Mouse (Mus musculus): Measurements from ENCODE around the gene Cep70. TPM values are rescaled to one million over a fixed set of nuclear protein-coding genes. Genes with fewer than 3 reads are reported as not detected.

Cep70 gene
- 24.7 and 25.5 TPM in 2 replicates for polyA plus RNA-seq (2014; fragmentation: Nextera tagmentation; extraction: Ambion mirVana)

DNA sequence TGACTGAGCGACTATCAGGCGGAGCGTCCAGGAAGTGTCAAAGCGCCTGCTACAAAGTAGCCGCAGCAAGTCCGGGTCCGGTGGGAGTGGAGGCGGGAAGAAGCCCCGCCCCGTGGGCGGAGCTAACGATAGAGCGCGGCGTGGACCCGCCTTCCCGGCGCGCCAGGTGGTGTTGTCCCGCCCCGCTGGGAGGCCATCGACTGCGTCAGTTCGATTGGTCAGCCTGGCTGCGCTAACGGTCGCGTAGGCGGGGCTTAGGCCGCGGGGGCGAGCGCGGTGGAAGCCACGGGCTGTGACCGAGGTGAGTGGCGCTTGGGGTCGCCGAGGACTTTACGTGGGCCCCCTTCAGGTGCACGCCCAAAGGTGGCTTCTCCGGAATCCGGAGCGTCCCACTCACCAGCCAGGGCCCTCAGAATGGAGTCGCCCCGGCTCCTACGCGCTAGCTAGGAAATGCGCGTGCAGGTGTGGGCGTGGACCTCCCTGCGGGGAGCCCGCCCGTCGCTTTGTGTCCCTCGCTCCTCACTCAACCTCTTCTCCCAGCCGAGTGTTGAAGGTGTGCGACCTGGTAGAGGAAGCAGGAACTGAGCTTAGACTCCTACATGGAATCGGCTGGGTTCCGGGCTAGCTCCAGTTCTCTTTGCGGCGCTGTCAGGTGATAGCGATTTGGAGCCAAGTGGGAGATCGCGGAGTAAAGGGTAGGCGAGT lies at the start of gene Cep70:
Gene Cep70, plus strand, starts transcription at position 178 of the 705 bp plus-strand sequence.
- WGBS, result under 1% methylated on average over 66 of the region's 66 CpGs
- peak within 1 kb of the TSS; percentile 88 for H3K9ac ChIP-seq (ENCODE audit: low read length)
- peak within 1 kb of the TSS; percentile 40 to 58 for H3K27ac ChIP-seq (replicated peaks in 1 of 2; ENCODE audit: control insufficient read depth in 1 of 2, insufficient read depth in 1 of 2, low read depth in 2 of 2, low read length in 2 of 2)
- no peaks in the 10 kb centered on the region for H3K27me3 ChIP-seq (ENCODE audit: control insufficient read depth, insufficient read depth, low read length)
- H3K4me3 ChIP-seq (ENCODE audit: control insufficient read depth in 1 of 2, insufficient read depth in 1 of 2, low read depth in 1 of 2, low read length in 2 of 2), result peak within 1 kb of the TSS; percentile 63 to 94
- ATAC-seq (ENCODE audit: insufficient number of reproducible peaks, insufficient read depth, low FRiP score, low read depth), result peak; percentile 96
- H3K36me3 ChIP-seq (ENCODE audit: control insufficient read depth, insufficient read depth, low read length), result 0 out of 2 replicates have a peak, but pooled peaks cover 7% of the 10 kb centered on the region
- H3K4me2 ChIP-seq (ENCODE audit: low read length), result peak within 1 kb of the TSS; percentile 70
- no peaks in the 10 kb centered on the region for H3K9me3 ChIP-seq (ENCODE audit: control insufficient read depth, low read length)
- peaks cover 3 to 10% of the 10 kb centered on the region in 2 experiments; a peak in 3 of 4 replicates for H3K4me1 ChIP-seq (ENCODE audit: control insufficient read depth in 2 of 2, insufficient read depth in 2 of 2, low read length in 2 of 2)

DNA sequence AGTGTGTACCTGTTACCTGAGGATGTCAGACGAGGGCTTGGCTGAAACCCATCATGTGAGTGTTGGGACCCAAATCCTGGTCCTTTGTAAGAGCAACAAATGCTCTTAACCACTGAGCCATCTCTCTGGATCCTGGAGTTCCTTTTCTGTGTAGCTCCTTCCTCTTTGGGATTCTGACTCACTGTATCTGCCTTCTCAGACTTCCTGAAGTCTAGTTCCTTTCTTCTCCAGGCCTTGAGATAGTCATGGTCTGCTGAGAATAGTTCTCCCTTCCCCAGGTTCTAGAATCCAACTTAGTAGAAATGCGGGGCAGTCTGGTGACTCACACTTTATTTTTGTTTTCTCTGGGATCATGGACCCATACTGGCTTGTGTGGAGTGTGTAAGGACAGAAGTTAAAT lies 30.5 kb upstream of the Cep70 start:
- Histone ChIP-seq H3K4me2 (ENCODE audit: low read length) (no peak overlapping the region), H3K9ac (ENCODE audit: low read length) (no peak overlapping the region), H3K27ac (replicated peaks in 1 of 2; ENCODE audit: control insufficient read depth in 1 of 2, insufficient read depth in 1 of 2, low read depth in 2 of 2, low read length in 2 of 2) (no peak overlapping the region), H3K9me3 (ENCODE audit: control insufficient read depth, low read length) (no peaks in the 10 kb centered on the region), H3K4me3 (ENCODE audit: control insufficient read depth in 1 of 2, insufficient read depth in 1 of 2, low read depth in 1 of 2, low read length in 2 of 2) (no peak overlapping the region), H3K4me1 (ENCODE audit: control insufficient read depth in 2 of 2, insufficient read depth in 2 of 2, low read length in 2 of 2) (no peaks in the 10 kb centered on the region), H3K36me3 (ENCODE audit: control insufficient read depth, insufficient read depth, low read length) (no peaks in the 10 kb centered on the region), H3K27me3 (ENCODE audit: control insufficient read depth, insufficient read depth, low read length) (no peaks in the 10 kb centered on the region)
- 60% methylated on average over 2 of the region's 2 CpGs for WGBS
- no peak for ATAC-seq (ENCODE audit: insufficient number of reproducible peaks, insufficient read depth, low FRiP score, low read depth)

DNA sequence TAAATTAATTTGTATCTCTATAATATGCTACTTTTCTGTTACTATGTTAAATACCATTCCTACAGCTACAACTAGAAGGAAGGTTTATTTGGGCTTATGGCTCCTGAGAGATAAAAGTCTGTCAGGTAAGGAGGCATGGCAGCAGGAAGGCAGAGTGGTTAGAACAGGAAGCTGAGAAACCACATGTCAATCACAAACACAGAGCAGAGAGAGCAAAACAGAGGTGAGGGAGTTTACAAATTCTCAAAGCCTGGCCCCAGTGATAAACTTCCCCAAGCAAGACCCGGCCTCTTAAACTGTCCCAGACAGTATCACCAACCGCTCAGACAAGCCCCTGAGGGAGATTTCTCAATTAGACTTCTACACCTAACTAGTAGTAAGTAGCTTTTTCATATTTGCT lies 27.0 kb upstream of the Cep70 start:
- no peaks in the 10 kb centered on the region for H3K9me3 ChIP-seq (ENCODE audit: control insufficient read depth, low read length)
- no peak for ATAC-seq (ENCODE audit: insufficient number of reproducible peaks, insufficient read depth, low FRiP score, low read depth)
- no peaks in the 10 kb centered on the region for H3K27me3 ChIP-seq (ENCODE audit: control insufficient read depth, insufficient read depth, low read length)
- H3K27ac ChIP-seq (replicated peaks in 1 of 2; ENCODE audit: control insufficient read depth in 1 of 2, insufficient read depth in 1 of 2, low read depth in 2 of 2, low read length in 2 of 2), result no peak overlapping the region
- no peak overlapping the region for H3K4me3 ChIP-seq (ENCODE audit: control insufficient read depth in 1 of 2, insufficient read depth in 1 of 2, low read depth in 1 of 2, low read length in 2 of 2)
- WGBS, result 58% methylated on average over 2 of the region's 2 CpGs
- no peaks in the 10 kb centered on the region for H3K4me1 ChIP-seq (ENCODE audit: control insufficient read depth in 2 of 2, insufficient read depth in 2 of 2, low read length in 2 of 2)
- no peak overlapping the region for H3K4me2 ChIP-seq (ENCODE audit: low read length)
- H3K36me3 ChIP-seq (ENCODE audit: control insufficient read depth, insufficient read depth, low read length), result no peaks in the 10 kb centered on the region
- no peak overlapping the region for H3K9ac ChIP-seq (ENCODE audit: low read length)

DNA sequence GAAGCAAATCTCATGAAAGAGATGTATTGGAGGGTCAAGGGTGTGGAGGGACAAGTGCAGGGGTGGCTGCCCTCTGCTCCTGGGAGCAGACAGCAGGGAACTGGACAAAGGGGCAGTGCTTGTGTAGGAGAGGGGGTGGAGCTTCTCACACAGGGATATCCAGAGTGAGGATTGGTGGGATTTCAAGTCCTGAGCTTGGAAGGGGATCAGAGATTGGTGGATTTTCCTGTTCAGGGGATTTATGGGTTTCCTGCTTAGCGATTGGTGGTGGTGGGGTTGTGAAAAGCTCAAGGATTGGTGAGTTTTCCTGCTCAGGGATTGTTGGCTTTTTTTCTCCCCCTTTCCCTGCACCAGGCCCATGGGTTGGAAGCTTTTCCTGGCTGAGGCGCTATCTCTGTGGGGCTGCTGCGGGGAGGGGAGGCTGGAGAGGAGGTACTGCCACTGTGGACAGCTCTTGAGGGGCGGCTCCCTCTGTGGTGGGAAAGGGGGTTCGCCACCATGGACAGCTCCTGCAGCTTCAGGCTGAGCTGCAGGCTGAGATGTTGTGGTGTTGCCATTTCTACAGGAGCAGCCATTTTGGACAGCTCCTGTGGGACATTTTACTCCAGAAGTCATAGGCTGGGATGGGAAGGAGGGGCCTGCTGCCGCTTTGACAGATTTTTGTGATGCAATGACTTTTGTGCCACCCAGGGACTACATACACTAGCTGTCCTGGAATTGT lies 25.0 kb upstream of the Cep70 start:
- Histone ChIP-seq H3K4me2 (ENCODE audit: low read length) (no peak overlapping the region), H3K27ac (replicated peaks in 1 of 2; ENCODE audit: control insufficient read depth in 1 of 2, insufficient read depth in 1 of 2, low read depth in 2 of 2, low read length in 2 of 2) (no peak overlapping the region), H3K4me3 (ENCODE audit: control insufficient read depth in 1 of 2, insufficient read depth in 1 of 2, low read depth in 1 of 2, low read length in 2 of 2) (no peak overlapping the region), H3K27me3 (ENCODE audit: control insufficient read depth, insufficient read depth, low read length) (no peaks in the 10 kb centered on the region), H3K4me1 (ENCODE audit: control insufficient read depth in 2 of 2, insufficient read depth in 2 of 2, low read length in 2 of 2) (no peaks in the 10 kb centered on the region), H3K9me3 (ENCODE audit: control insufficient read depth, low read length) (no peaks in the 10 kb centered on the region), H3K36me3 (ENCODE audit: control insufficient read depth, insufficient read depth, low read length) (no peaks in the 10 kb centered on the region), H3K9ac (ENCODE audit: low read length) (no peak overlapping the region)
- peak; percentile 69; the same call in 1 of the 2 replicates for ATAC-seq (ENCODE audit: insufficient number of reproducible peaks, insufficient read depth, low FRiP score, low read depth)
- WGBS, result 12% methylated on average over 6 of the region's 6 CpGs

DNA sequence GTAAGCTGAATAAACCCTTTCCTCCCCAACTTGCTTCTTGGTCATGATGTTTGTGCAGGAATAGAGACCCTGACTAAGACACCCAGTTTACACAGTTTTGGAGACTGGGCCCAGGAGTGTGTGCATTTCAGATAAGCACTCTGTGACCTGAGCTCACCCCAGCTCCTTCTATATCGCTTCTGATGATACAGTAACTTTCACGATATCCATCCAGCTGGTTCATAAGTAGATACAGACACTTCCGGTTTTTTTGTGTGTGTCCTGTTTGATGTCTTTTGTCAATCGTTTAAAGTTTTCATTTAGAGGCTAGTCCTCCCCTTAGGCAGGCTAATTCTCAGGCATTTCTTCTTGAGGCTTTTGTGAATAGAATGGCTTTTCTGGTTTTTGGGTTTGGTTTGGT lies 21.5 kb upstream of the Cep70 start:
- ATAC-seq (ENCODE audit: insufficient number of reproducible peaks, insufficient read depth, low FRiP score, low read depth), result no peak
- Histone ChIP-seq H3K9ac (ENCODE audit: low read length) (no peak overlapping the region), H3K9me3 (ENCODE audit: control insufficient read depth, low read length) (no peaks in the 10 kb centered on the region), H3K4me2 (ENCODE audit: low read length) (no peak overlapping the region), H3K27me3 (ENCODE audit: control insufficient read depth, insufficient read depth, low read length) (no peaks in the 10 kb centered on the region), H3K4me1 (ENCODE audit: control insufficient read depth in 2 of 2, insufficient read depth in 2 of 2, low read length in 2 of 2) (no peaks in the 10 kb centered on the region), H3K36me3 (ENCODE audit: control insufficient read depth, insufficient read depth, low read length) (no peaks in the 10 kb centered on the region), H3K27ac (replicated peaks in 1 of 2; ENCODE audit: control insufficient read depth in 1 of 2, insufficient read depth in 1 of 2, low read depth in 2 of 2, low read length in 2 of 2) (no peak overlapping the region), H3K4me3 (ENCODE audit: control insufficient read depth in 1 of 2, insufficient read depth in 1 of 2, low read depth in 1 of 2, low read length in 2 of 2) (no peak overlapping the region)
- WGBS, result 75% methylated on average over 4 of the region's 4 CpGs

DNA sequence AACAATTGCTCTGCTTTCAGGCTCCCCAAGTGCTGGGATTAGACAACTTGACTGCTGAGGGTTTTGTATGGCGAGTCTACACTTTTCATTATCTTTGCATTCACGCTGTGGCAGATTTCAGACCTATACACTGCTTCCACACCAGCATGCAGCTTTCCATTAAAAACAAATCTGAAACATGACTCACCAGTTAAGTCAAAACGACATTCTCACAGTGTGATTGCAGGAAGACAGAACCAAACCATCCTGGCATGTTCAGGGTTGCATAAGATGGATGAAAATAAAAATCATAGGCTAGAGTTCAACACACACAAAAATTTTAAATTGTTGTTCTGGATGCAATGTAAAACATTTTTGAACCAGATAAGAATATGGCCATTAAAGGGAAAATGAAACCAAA lies 18.6 kb upstream of the Cep70 start:
- H3K4me3 ChIP-seq (ENCODE audit: control insufficient read depth in 1 of 2, insufficient read depth in 1 of 2, low read depth in 1 of 2, low read length in 2 of 2), result no peak overlapping the region
- no peak for ATAC-seq (ENCODE audit: insufficient number of reproducible peaks, insufficient read depth, low FRiP score, low read depth)
- no peak overlapping the region for H3K9ac ChIP-seq (ENCODE audit: low read length)
- WGBS, result 46% methylated on average over 3 of the region's 3 CpGs
- H3K9me3 ChIP-seq (ENCODE audit: control insufficient read depth, low read length), result no peaks in the 10 kb centered on the region
- no peak overlapping the region for H3K4me2 ChIP-seq (ENCODE audit: low read length)
- no peaks in the 10 kb centered on the region for H3K4me1 ChIP-seq (ENCODE audit: control insufficient read depth in 2 of 2, insufficient read depth in 2 of 2, low read length in 2 of 2)
- no peaks in the 10 kb centered on the region for H3K27me3 ChIP-seq (ENCODE audit: control insufficient read depth, insufficient read depth, low read length)
- H3K36me3 ChIP-seq (ENCODE audit: control insufficient read depth, insufficient read depth, low read length), result no peaks in the 10 kb centered on the region
- H3K27ac ChIP-seq (replicated peaks in 1 of 2; ENCODE audit: control insufficient read depth in 1 of 2, insufficient read depth in 1 of 2, low read depth in 2 of 2, low read length in 2 of 2), result no peak overlapping the region

DNA sequence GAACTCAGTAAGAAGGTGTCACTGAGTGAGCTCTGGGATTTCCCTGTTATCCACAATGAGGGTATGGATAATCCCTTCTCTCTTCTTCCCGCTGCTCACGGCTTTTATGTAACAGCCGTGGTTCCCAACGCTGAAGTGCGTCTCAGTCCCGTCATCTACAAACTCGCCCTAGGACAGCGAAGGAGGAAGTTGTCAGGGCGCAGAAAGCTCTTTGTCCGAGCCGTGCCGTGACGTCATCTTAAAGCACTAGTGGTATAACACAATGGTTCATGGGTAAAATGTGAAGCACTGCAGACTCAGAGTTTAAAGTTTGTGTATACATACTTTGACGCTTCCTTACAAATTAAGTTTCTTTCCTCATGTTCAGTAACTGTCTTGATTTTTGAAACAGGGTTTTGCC lies 13.7 kb upstream of the Cep70 start:
- Histone ChIP-seq H3K4me2 (ENCODE audit: low read length) (no peak overlapping the region), H3K36me3 (ENCODE audit: control insufficient read depth, insufficient read depth, low read length) (no peaks in the 10 kb centered on the region), H3K9me3 (ENCODE audit: control insufficient read depth, low read length) (no peaks in the 10 kb centered on the region), H3K4me3 (ENCODE audit: control insufficient read depth in 1 of 2, insufficient read depth in 1 of 2, low read depth in 1 of 2, low read length in 2 of 2) (no peak overlapping the region), H3K27me3 (ENCODE audit: control insufficient read depth, insufficient read depth, low read length) (no peaks in the 10 kb centered on the region), H3K9ac (ENCODE audit: low read length) (no peak overlapping the region), H3K27ac (replicated peaks in 1 of 2; ENCODE audit: control insufficient read depth in 1 of 2, insufficient read depth in 1 of 2, low read depth in 2 of 2, low read length in 2 of 2) (no peak overlapping the region), H3K4me1 (ENCODE audit: control insufficient read depth in 2 of 2, insufficient read depth in 2 of 2, low read length in 2 of 2) (no peaks in the 10 kb centered on the region)
- no peak for ATAC-seq (ENCODE audit: insufficient number of reproducible peaks, insufficient read depth, low FRiP score, low read depth)
- 82% methylated on average over 14 of the region's 14 CpGs for WGBS

All from heart, embryonic 14.5 days (tissue).